Mouse (Mus musculus): Measurements from ENCODE around the gene Ankle2. TPM values are rescaled to one million over a fixed set of nuclear protein-coding genes. Genes with fewer than 3 reads are reported as not detected.

Ankle2 gene
- total RNA-seq, 1 experiment from 2014 or later, result 96.5 TPM

GRCm38 (mm10) chr5:110276391-110276790, 45.6 kb downstream of the Ankle2 start:
- ATAC-seq (ENCODE audit: extremely low read depth, insufficient number of reproducible peaks, low FRiP score, poor library complexity, severe bottlenecking), result no peak

GRCm38 (mm10) chr5:110276910-110277309, 46.1 kb downstream of the Ankle2 start:
- no peak for ATAC-seq (ENCODE audit: extremely low read depth, insufficient number of reproducible peaks, low FRiP score, poor library complexity, severe bottlenecking)

- ATAC-seq (ENCODE audit: extremely low read depth, insufficient number of reproducible peaks, low FRiP score, poor library complexity, severe bottlenecking), result no peak
Observed at GRCm38 (mm10) chr5:110281984-110282383, 51.2 kb downstream of the Ankle2 start.

GRCm38 (mm10) chr5:110284536-110284935, 53.7 kb downstream of the Ankle2 start:
- ATAC-seq (ENCODE audit: extremely low read depth, insufficient number of reproducible peaks, low FRiP score, poor library complexity, severe bottlenecking), result peak; percentile 68

- no peak for ATAC-seq (ENCODE audit: extremely low read depth, insufficient number of reproducible peaks, low FRiP score, poor library complexity, severe bottlenecking)
Observed at GRCm38 (mm10) chr5:110285156-110285555, 54.4 kb downstream of the Ankle2 start.

GRCm38 (mm10) chr5:110285770-110286445, 55.1 kb downstream of the Ankle2 start, which contains the start of the genes Pxmp2 and Pole:
Gene Pxmp2 (minus strand): TSS chr5:110286186.
Gene Pole (plus strand): TSS chr5:110286306.
- ATAC-seq (ENCODE audit: extremely low read depth, insufficient number of reproducible peaks, low FRiP score, poor library complexity, severe bottlenecking), result peak; percentile 91

- peak; percentile 2; the same call in 1 of the 2 replicates for ATAC-seq (ENCODE audit: extremely low read depth, insufficient number of reproducible peaks, low FRiP score, poor library complexity, severe bottlenecking)
Observed at GRCm38 (mm10) chr5:110286446-110287083, 55.8 kb downstream of the Ankle2 start.

GRCm38 (mm10) chr5:110287084-110287475, 56.3 kb downstream of the Ankle2 start:
- no peak for ATAC-seq (ENCODE audit: extremely low read depth, insufficient number of reproducible peaks, low FRiP score, poor library complexity, severe bottlenecking)

GRCm38 (mm10) chr5:110291649-110292048, 60.8 kb downstream of the Ankle2 start:
- no peak for ATAC-seq (ENCODE audit: extremely low read depth, insufficient number of reproducible peaks, low FRiP score, poor library complexity, severe bottlenecking)

GRCm38 (mm10) chr5:110296637-110297036, 65.8 kb downstream of the Ankle2 start:
- no peak for ATAC-seq (ENCODE audit: extremely low read depth, insufficient number of reproducible peaks, low FRiP score, poor library complexity, severe bottlenecking)

GRCm38 (mm10) chr5:110300591-110300990, 69.8 kb downstream of the Ankle2 start:
- ATAC-seq (ENCODE audit: extremely low read depth, insufficient number of reproducible peaks, low FRiP score, poor library complexity, severe bottlenecking), result no peak

Other genes starting within 250 kb of the Ankle2 start
- 40.5 and 42.5 TPM in 2 replicates for gene Zfp932, start 234.5 kb upstream of the Ankle2 start, total RNA-seq (2017)
- gene Gm17655, start 158.5 kb upstream of the Ankle2 start, total RNA-seq (2017), result 13.4 and 16.5 TPM in 2 replicates
- 0.35 and 0.74 TPM in 2 replicates for gene Gm35315, start 136.6 kb upstream of the Ankle2 start, total RNA-seq (2017)
- 0.12 and 0.49 TPM in 2 replicates for gene Plcxd1, start 131.0 kb upstream of the Ankle2 start, total RNA-seq (2017)
- 47.6 and 54.1 TPM in 2 replicates for gene Gtpbp6, start 122.8 kb upstream of the Ankle2 start, total RNA-seq (2017)
- 8.1 and 10.4 TPM in 2 replicates for gene Zfp605, start 120.9 kb upstream of the Ankle2 start, total RNA-seq (2017)
- 111 and 115 TPM in 2 replicates for gene Chfr, start 95.2 kb upstream of the Ankle2 start, total RNA-seq (2017)
- gene Golga3, start 54.3 kb upstream of the Ankle2 start, total RNA-seq (2017), result 40.0 and 46.7 TPM in 2 replicates
- 29.3 and 32.0 TPM in 2 replicates for gene Pgam5, start 38.9 kb downstream of the Ankle2 start, total RNA-seq (2017)
- 1.4 and 2.3 TPM in 2 replicates for gene Pxmp2, start 55.2 kb downstream of the Ankle2 start, total RNA-seq (2017)
- gene Pole, start 55.3 kb downstream of the Ankle2 start, total RNA-seq (2017), result 3.9 and 6.1 TPM in 2 replicates
- not detected in 2 replicates for gene P2rx2, start 112.2 kb downstream of the Ankle2 start, total RNA-seq (2017)
- not detected in 2 replicates for gene Lrcol1, start 113.7 kb downstream of the Ankle2 start, total RNA-seq (2017)
- 21.2 and 28.4 TPM in 2 replicates for gene Fbrsl1, start 217.5 kb downstream of the Ankle2 start, total RNA-seq (2017)

Data from neutrophil, adult 5-6 weeks (primary cell).